Mouse (Mus musculus) fibroblast of lung, adult 2 months (primary cell): ENCODE measurements around the gene Cdca7l.
"Not testable (repeated sequence)": the region's sequence is repeated elsewhere in the genome, so short reads cannot be mapped to it uniquely, and the experiment has no call there.

Source experiments
- DNase-seq: peaks from one replicate; pipeline ENCODE4 v3.0.0-alpha.2; 2011; ENCODE audit warnings: low read depth

Cdca7l gene

GRCm38 (mm10) chr12:117862655-117863054 lies 58.6 kb downstream of the Cdca7l start:
- DNase-seq = no peak

- no peak for DNase-seq
Observed at GRCm38 (mm10) chr12:117867708-117868564, 63.8 kb downstream of the Cdca7l start.

- DNase-seq = no peak
Observed at GRCm38 (mm10) chr12:117872265-117872664, 68.2 kb downstream of the Cdca7l start.

GRCm38 (mm10) chr12:117878341-117878740 lies 74.3 kb downstream of the Cdca7l start:
- no peak for DNase-seq

GRCm38 (mm10) chr12:117884627-117885026 lies 80.5 kb downstream of the Cdca7l start:
- no peak for DNase-seq

GRCm38 (mm10) chr12:117887422-117887821 lies 83.3 kb downstream of the Cdca7l start:
- DNase-seq = no peak

- not testable (repeated sequence) for DNase-seq
Observed at GRCm38 (mm10) chr12:117900798-117901197, 96.7 kb downstream of the Cdca7l start.

GRCm38 (mm10) chr12:117901352-117901751 lies 97.3 kb downstream of the Cdca7l start:
- DNase-seq = not testable (repeated sequence)

- no peak for DNase-seq
Observed at GRCm38 (mm10) chr12:117903671-117904070, 99.6 kb downstream of the Cdca7l start.

- DNase-seq = not testable (repeated sequence)
Observed at GRCm38 (mm10) chr12:117905232-117905840, 101.2 kb downstream of the Cdca7l start.

GRCm38 (mm10) chr12:117911396-117911795 lies 107.3 kb downstream of the Cdca7l start:
- DNase-seq = no peak

GRCm38 (mm10) chr12:117914613-117915245 lies 110.6 kb downstream of the Cdca7l start:
- DNase-seq = no peak

GRCm38 (mm10) chr12:117915826-117916588 lies 111.9 kb downstream of the Cdca7l start:
- no peak for DNase-seq
